Mouse (Mus musculus): ENCODE measurements at regions not wholly inside any gene's neighbourhood (a gene's known extent, or its start where the extent isn't known, plus 50 kb on each side); places are given as distances from the start of the nearest gene placed in this dataset.

DNA sequence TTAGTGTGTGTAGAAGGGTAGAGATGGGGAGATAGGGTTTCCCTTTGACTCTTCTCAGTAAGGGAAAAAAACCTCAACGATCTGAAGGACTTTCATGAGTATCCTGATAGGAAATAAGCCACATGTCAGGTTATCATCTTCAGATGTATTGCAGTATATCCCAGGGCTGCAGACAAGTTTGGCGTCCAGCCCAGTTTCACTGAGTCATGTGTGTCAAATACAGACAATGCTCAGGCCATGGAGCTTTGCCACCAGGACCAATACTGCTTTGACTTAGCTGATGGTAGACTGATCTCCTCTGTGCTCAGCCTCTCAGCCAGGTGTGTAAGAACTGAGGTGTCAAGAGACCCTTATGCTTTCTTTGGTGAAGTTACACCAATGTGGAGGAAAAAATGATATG, 62.9 kb downstream of the Cst10 start:
- no peaks in the 10 kb centered on the region for H3K4me1 ChIP-seq (ENCODE audit: control insufficient read depth, insufficient read depth, low read length)
- H3K4me2 ChIP-seq (ENCODE audit: low read depth): no peak overlapping the region
- WGBS: 83% methylated on average over 2 of the region's 2 CpGs
- no peaks in the 10 kb centered on the region for H3K9me3 ChIP-seq (ENCODE audit: control insufficient read depth, low read length)
- no peak overlapping the region for H3K27ac ChIP-seq (ENCODE audit: low read depth, low read length)
- DNase-seq (ENCODE audit: low spot score) (no peak), ATAC-seq (ENCODE audit: insufficient read depth, low FRiP score, low TSS enrichment) (no peak)
- no peak overlapping the region for H3K9ac ChIP-seq (ENCODE audit: low read length)
- no peak overlapping the region for H3K4me3 ChIP-seq (ENCODE audit: low read depth, low read length)
- no peaks in the 10 kb centered on the region for H3K36me3 ChIP-seq (ENCODE audit: control insufficient read depth, insufficient read depth, low read length)
- no peaks in the 10 kb centered on the region for H3K27me3 ChIP-seq (ENCODE audit: control insufficient read depth, insufficient read depth, low read length)

DNA sequence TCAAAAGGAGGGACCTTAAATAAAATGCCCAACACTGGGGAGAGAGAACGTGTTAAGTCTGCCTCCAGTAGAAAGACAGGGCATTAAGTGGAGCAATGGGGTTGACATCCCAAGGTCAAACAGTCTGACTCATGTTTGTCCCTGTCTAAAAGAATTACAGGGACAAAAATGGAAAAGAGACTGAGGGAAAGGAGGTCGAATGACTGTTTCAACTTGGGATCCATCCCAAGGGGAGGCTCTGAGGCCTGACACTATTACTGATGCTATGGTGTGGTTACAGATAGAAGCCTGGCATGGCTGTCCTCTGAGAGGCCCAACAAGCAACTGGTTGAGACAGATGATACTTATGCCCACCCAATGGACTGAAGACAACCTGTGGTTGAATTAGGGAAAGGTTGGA, 67.6 kb downstream of the Cst10 start:
- H3K36me3 ChIP-seq (ENCODE audit: control insufficient read depth, insufficient read depth, low read length): no peaks in the 10 kb centered on the region
- H3K4me1 ChIP-seq (ENCODE audit: control insufficient read depth, insufficient read depth, low read length): no peaks in the 10 kb centered on the region
- DNase-seq (ENCODE audit: low spot score) (no peak), ATAC-seq (ENCODE audit: insufficient read depth, low FRiP score, low TSS enrichment) (no peak)
- H3K4me2 ChIP-seq (ENCODE audit: low read depth): no peak overlapping the region
- H3K9ac ChIP-seq (ENCODE audit: low read length): no peak overlapping the region
- WGBS: 71% methylated on average over 2 of the region's 2 CpGs
- H3K27ac ChIP-seq (ENCODE audit: low read depth, low read length): no peak overlapping the region
- no peaks in the 10 kb centered on the region for H3K27me3 ChIP-seq (ENCODE audit: control insufficient read depth, insufficient read depth, low read length)
- H3K9me3 ChIP-seq (ENCODE audit: control insufficient read depth, low read length): no peaks in the 10 kb centered on the region
- H3K4me3 ChIP-seq (ENCODE audit: low read depth, low read length): no peak overlapping the region

DNA sequence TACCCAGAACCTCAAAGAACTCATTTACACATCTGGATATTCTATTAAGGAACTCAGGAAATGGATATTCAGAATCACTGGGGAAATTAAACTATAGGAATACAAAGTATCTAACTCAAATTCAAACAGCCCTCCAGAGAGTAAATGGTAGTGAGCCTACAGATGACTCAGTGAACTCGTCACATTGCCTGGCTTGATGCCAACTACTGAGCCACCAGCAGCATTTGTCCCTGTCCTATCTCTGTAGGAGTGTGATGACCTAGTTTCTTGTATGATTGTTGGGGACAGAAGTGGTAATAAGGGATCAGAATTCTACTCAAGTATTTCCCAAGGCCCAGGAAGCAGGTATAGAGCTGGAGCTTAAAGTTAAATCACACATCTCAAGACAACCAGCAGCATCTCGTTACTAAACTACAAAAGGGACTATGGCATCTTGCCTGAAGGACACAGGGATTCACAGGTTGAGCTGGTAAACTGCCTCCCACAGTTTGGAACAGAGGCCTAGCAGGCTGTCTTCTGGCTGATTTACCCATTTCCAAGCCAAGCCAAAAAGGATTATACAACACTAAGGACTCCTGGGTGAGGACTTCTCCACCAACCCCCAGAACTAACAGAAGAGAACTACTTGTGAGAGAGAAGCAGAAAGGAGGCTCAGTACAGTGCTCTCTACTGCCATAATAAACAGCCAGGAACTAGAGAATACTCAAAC, 88.6 kb downstream of the Cst10 start:
- WGBS: 77% methylated on average over 2 of the region's 2 CpGs
- Histone ChIP-seq H3K4me1 (ENCODE audit: control insufficient read depth, insufficient read depth, low read length) (no peaks in the 10 kb centered on the region), H3K4me3 (ENCODE audit: low read depth, low read length) (no peak overlapping the region), H3K9ac (ENCODE audit: low read length) (no peak overlapping the region), H3K36me3 (ENCODE audit: control insufficient read depth, insufficient read depth, low read length) (no peaks in the 10 kb centered on the region), H3K27ac (ENCODE audit: low read depth, low read length) (no peak overlapping the region), H3K27me3 (ENCODE audit: control insufficient read depth, insufficient read depth, low read length) (no peaks in the 10 kb centered on the region), H3K4me2 (ENCODE audit: low read depth) (no peak overlapping the region), H3K9me3 (ENCODE audit: control insufficient read depth, low read length) (no peaks in the 10 kb centered on the region)
- no peak for DNase-seq (ENCODE audit: low spot score)
- ATAC-seq (ENCODE audit: insufficient read depth, low FRiP score, low TSS enrichment): no peak

DNA sequence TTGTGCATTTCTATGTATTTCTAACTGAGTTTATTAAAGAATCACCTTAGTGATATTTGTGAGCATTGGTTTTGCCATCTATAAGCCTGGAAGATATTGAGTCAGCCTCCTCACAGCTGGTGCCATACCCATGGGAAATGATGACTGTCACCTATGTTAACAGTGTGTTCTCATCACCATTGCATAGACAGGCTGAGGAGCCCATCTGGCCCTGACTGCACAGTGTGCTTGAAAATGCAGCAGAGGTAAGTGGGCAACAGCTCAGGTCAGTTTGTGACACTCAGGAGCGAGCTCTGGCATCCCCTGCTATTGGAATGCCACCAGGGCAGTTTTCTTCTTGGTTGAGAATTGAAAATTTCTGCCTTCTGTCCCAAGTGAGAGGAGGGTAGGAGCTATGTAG, 108.0 kb downstream of the Cst10 start:
- Histone ChIP-seq H3K27me3 (ENCODE audit: control insufficient read depth, insufficient read depth, low read length) (no peaks in the 10 kb centered on the region), H3K4me2 (ENCODE audit: low read depth) (no peak overlapping the region), H3K27ac (ENCODE audit: low read depth, low read length) (no peak overlapping the region), H3K9me3 (ENCODE audit: control insufficient read depth, low read length) (no peaks in the 10 kb centered on the region), H3K36me3 (ENCODE audit: control insufficient read depth, insufficient read depth, low read length) (no peaks in the 10 kb centered on the region), H3K9ac (ENCODE audit: low read length) (no peak overlapping the region), H3K4me1 (ENCODE audit: control insufficient read depth, insufficient read depth, low read length) (no peaks in the 10 kb centered on the region), H3K4me3 (ENCODE audit: low read depth, low read length) (no peak overlapping the region)
- 84% methylated on average over 1 of the region's 1 CpGs for WGBS
- DNase-seq (ENCODE audit: low spot score): no peak
- ATAC-seq (ENCODE audit: insufficient read depth, low FRiP score, low TSS enrichment): no peak

DNA sequence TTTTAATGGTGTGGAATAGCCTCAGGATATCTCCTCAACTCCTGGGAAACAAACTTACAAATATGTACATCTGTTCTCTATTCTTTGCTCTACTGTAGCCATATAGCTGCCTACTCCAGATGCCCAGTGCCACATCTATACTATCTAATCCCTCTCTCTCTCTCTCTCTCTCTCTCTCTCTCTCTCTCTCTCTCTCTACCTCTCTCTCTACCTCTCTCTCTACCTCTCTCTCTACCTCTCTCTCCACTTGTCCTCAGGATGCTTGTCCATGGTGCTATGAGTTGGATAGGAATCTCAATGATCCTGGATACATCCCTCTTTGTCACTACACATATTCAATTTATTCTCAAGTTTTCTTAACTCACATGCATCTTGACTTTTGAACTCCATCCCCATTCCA, 119.6 kb downstream of the Cst10 start:
- H3K4me3 ChIP-seq (ENCODE audit: low read depth, low read length): no peak overlapping the region
- no peak overlapping the region for H3K27ac ChIP-seq (ENCODE audit: low read depth, low read length)
- H3K4me2 ChIP-seq (ENCODE audit: low read depth): no peak overlapping the region
- H3K9ac ChIP-seq (ENCODE audit: low read length): no peak overlapping the region
- ATAC-seq (ENCODE audit: insufficient read depth, low FRiP score, low TSS enrichment) (no peak), DNase-seq (ENCODE audit: low spot score) (no peak)
- H3K27me3 ChIP-seq (ENCODE audit: control insufficient read depth, insufficient read depth, low read length): no peaks in the 10 kb centered on the region
- no peaks in the 10 kb centered on the region for H3K9me3 ChIP-seq (ENCODE audit: control insufficient read depth, low read length)
- no peaks in the 10 kb centered on the region for H3K36me3 ChIP-seq (ENCODE audit: control insufficient read depth, insufficient read depth, low read length)
- no peaks in the 10 kb centered on the region for H3K4me1 ChIP-seq (ENCODE audit: control insufficient read depth, insufficient read depth, low read length)

DNA sequence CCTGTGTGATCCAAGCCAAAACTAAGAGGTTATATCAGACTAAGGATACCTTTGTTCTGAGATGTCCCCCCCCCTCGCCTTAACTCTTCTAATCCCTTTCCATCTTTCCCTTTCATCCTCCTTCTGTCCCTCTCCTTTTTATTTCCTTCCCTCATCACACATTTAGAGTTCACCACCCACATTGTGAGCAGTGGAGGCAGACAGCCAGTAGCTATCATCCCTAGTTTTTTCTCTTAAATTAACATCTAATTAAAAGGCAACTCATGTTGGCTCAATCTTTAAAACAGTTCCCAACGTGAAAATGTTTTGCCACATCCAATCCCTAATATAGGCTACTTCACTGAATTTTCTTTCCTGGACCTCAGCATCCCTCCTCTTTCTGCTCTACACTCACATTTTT, 138.0 kb downstream of the Cst10 start:
- H3K4me2 ChIP-seq (ENCODE audit: low read depth): no peak overlapping the region
- no peak overlapping the region for H3K4me3 ChIP-seq (ENCODE audit: low read depth, low read length)
- no peak overlapping the region for H3K27ac ChIP-seq (ENCODE audit: low read depth, low read length)
- H3K27me3 ChIP-seq (ENCODE audit: control insufficient read depth, insufficient read depth, low read length): no peaks in the 10 kb centered on the region
- H3K4me1 ChIP-seq (ENCODE audit: control insufficient read depth, insufficient read depth, low read length): no peaks in the 10 kb centered on the region
- WGBS: 77% methylated on average over 2 of the region's 2 CpGs
- no peak overlapping the region for H3K9ac ChIP-seq (ENCODE audit: low read length)
- H3K9me3 ChIP-seq (ENCODE audit: control insufficient read depth, low read length): no peaks in the 10 kb centered on the region
- ATAC-seq (ENCODE audit: insufficient read depth, low FRiP score, low TSS enrichment) (no peak), DNase-seq (ENCODE audit: low spot score) (no peak)
- no peaks in the 10 kb centered on the region for H3K36me3 ChIP-seq (ENCODE audit: control insufficient read depth, insufficient read depth, low read length)

DNA sequence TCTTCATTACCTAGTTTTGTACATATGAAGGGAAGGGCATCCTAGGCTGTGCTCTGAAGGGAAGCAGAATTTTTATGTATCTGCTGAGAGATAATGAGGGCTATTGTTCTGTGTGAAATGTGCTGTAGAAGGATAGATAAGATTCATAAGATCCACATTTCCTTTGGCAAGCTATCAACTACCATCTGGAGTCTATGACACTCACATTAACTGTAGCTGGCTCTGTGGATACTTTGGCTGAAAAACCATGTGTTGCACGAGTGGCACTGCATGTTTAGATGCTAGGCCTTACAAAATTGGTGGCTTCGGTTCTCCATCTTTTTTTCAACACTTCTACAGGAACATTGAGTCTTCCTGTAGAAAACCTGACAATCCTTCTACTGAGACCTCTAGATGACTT, 140.9 kb downstream of the Cst10 start:
- ATAC-seq (ENCODE audit: insufficient read depth, low FRiP score, low TSS enrichment) (no peak), DNase-seq (ENCODE audit: low spot score) (no peak)
- no peaks in the 10 kb centered on the region for H3K4me1 ChIP-seq (ENCODE audit: control insufficient read depth, insufficient read depth, low read length)
- WGBS: 78% methylated on average over 2 of the region's 2 CpGs
- H3K27me3 ChIP-seq (ENCODE audit: control insufficient read depth, insufficient read depth, low read length): no peaks in the 10 kb centered on the region
- H3K36me3 ChIP-seq (ENCODE audit: control insufficient read depth, insufficient read depth, low read length): no peaks in the 10 kb centered on the region
- no peak overlapping the region for H3K27ac ChIP-seq (ENCODE audit: low read depth, low read length)
- H3K4me2 ChIP-seq (ENCODE audit: low read depth): no peak overlapping the region
- no peak overlapping the region for H3K4me3 ChIP-seq (ENCODE audit: low read depth, low read length)
- H3K9ac ChIP-seq (ENCODE audit: low read length): no peak overlapping the region
- H3K9me3 ChIP-seq (ENCODE audit: control insufficient read depth, low read length): no peaks in the 10 kb centered on the region

DNA sequence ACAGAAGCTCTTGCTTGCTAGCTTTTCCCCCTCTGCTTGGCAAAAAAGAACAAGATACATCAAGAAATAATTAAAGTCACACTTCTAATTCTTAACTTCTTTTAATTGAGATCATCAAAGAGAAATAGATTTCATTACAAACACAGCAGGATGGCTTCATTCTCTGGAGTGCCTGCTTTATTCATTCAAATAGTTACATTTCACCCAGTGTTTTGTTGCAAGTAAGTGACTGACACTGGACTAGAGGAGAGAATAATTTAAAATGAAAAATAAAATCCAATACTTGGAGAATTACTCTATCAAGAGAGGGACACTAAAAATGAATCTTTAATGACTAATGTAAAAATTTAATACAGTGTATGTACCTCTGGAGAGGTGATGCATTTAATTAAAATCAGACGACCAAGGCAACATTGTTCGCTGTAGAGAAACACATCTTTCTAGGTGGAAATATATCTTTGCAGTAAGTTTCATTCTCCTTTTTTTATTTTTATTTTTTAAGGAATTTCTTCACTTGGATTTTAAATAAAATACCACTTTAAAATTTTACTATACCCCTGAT, 141.9 kb downstream of the Cst10 start:
- WGBS: 91% methylated on average over 2 of the region's 2 CpGs
- Histone ChIP-seq H3K9me3 (ENCODE audit: control insufficient read depth, low read length) (no peaks in the 10 kb centered on the region), H3K27me3 (ENCODE audit: control insufficient read depth, insufficient read depth, low read length) (no peaks in the 10 kb centered on the region), H3K4me1 (ENCODE audit: control insufficient read depth, insufficient read depth, low read length) (no peaks in the 10 kb centered on the region), H3K36me3 (ENCODE audit: control insufficient read depth, insufficient read depth, low read length) (no peaks in the 10 kb centered on the region), H3K4me3 (ENCODE audit: low read depth, low read length) (no peak overlapping the region), H3K9ac (ENCODE audit: low read length) (no peak overlapping the region), H3K4me2 (ENCODE audit: low read depth) (no peak overlapping the region), H3K27ac (ENCODE audit: low read depth, low read length) (no peak overlapping the region)
- DNase-seq (ENCODE audit: low spot score): no peak
- no peak for ATAC-seq (ENCODE audit: insufficient read depth, low FRiP score, low TSS enrichment)

DNA sequence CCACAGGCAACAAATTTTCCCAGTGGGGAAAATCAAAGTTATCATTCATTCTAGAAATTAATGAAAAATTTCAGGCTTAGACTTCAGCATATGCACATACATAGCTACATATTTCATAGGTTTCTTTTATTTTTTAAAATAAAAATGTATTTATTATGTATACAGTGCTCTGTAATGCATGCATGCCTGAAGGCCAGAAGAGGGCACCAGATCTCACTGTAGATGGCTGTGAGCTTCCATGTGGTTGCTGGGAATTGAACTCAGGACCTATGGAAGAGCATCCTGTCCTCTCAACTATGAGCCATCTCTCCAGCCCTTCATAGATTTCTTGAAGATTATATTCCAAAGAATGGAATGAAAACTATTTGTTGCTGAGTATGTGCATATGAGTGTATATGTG, 150.4 kb downstream of the Cst10 start:
- H3K36me3 ChIP-seq (ENCODE audit: control insufficient read depth, insufficient read depth, low read length): no peaks in the 10 kb centered on the region
- no peak overlapping the region for H3K4me3 ChIP-seq (ENCODE audit: low read depth, low read length)
- no peak overlapping the region for H3K4me2 ChIP-seq (ENCODE audit: low read depth)
- no peaks in the 10 kb centered on the region for H3K9me3 ChIP-seq (ENCODE audit: control insufficient read depth, low read length)
- no peak overlapping the region for H3K27ac ChIP-seq (ENCODE audit: low read depth, low read length)
- no peaks in the 10 kb centered on the region for H3K27me3 ChIP-seq (ENCODE audit: control insufficient read depth, insufficient read depth, low read length)
- no peak for DNase-seq (ENCODE audit: low spot score)
- H3K4me1 ChIP-seq (ENCODE audit: control insufficient read depth, insufficient read depth, low read length): no peaks in the 10 kb centered on the region
- no peak overlapping the region for H3K9ac ChIP-seq (ENCODE audit: low read length)
- ATAC-seq (ENCODE audit: insufficient read depth, low FRiP score, low TSS enrichment): no peak
